Mouse (Mus musculus) embryonic facial prominence, embryonic 14.5 days (tissue): ENCODE results near the gene Ciz1. TPM values are rescaled to one million over a fixed set of nuclear protein-coding genes. Genes with fewer than 3 reads are reported as not detected.

ENCODE experiments used
- ATAC-seq: fragments of 200-750 bp; cut with Nextera tagmentation; 2 replicates; pipeline ENCODE4 v1.8.0; 2017; ENCODE audit warnings: low read depth, moderate number of reproducible peaks, moderate TSS enrichment
- DNase-seq: peaks from one replicate; pipeline ENCODE4 v3.0.0-alpha.2; 2015; ENCODE audit warnings: low spot score
- H3K27ac ChIP-seq: fragments of 300-500 bp; sonication (generic); replicated peaks from 2 replicates; pipeline ENCODE4 v1.5.1; 2014; ENCODE audit warnings: low read depth, mild to moderate bottlenecking, low read length, moderate library complexity
- H3K27me3 ChIP-seq: fragments of 300-500 bp; sonication (generic); replicated peaks from 2 replicates; pipeline ENCODE4 v1.6.1; 2014; ENCODE audit warnings: low read length; ENCODE audit not compliant: control insufficient read depth, insufficient read depth
- H3K36me3 ChIP-seq: fragments of 300-500 bp; sonication (generic); 2 replicates; pipeline ENCODE4 v1.6.1; 2014; ENCODE audit warnings: low read length, mixed read lengths; ENCODE audit not compliant: control insufficient read depth, insufficient read depth
- H3K4me1 ChIP-seq: fragments of 300-500 bp; sonication (generic); 2 replicates; pipeline ENCODE4 v1.6.1; 2014; ENCODE audit warnings: antibody characterized with exemption, low read length; ENCODE audit not compliant: control insufficient read depth, insufficient read depth
- H3K4me2 ChIP-seq: fragments of 300-500 bp; sonication (generic); 2 replicates; pipeline ENCODE4 v1.6.1; 2014; ENCODE audit warnings: low read depth, mild to moderate bottlenecking, low read length, moderate library complexity, mixed read lengths
- H3K4me3 ChIP-seq: fragments of 300-500 bp; sonication (generic); 2 replicates; pipeline ENCODE4 v1.5.1; 2014; ENCODE audit warnings: low read depth, mild to moderate bottlenecking, low read length
- H3K9ac ChIP-seq: fragments of 300-500 bp; sonication (generic); 2 replicates; pipeline ENCODE4 v1.6.1; 2014; ENCODE audit warnings: low read depth, mild to moderate bottlenecking, low read length, moderate library complexity, mixed read lengths
- H3K9me3 ChIP-seq: fragments of 300-500 bp; sonication (generic); 2 replicates; pipeline ENCODE4 v1.6.1; 2016; ENCODE audit warnings: low read length; ENCODE audit not compliant: control insufficient read depth
- WGBS: fragments of 180-500 bp; shearing (Covaris S2); extraction: QIAGEN DNeasy Blood & Tissue Kit; methylation state at CpG from one replicate; pipeline ENCODE4 v1.1.7; 2014; 5-methylcytosine and 5-hydroxymethylcytosine counted together
- polyA plus RNA-seq: library from polyadenylated mRNA; unstranded; fragments of >200 nt; fragmentation: Nextera tagmentation; extraction: Ambion mirVana; gene quantifications from 2 replicates; pipeline ENCODE4 v1.2.1, GENCODE M21; 2014

The Ciz1 gene
- polyA plus RNA-seq, 1 experiment from 2014 or later, result 48.0 TPM

DNA sequence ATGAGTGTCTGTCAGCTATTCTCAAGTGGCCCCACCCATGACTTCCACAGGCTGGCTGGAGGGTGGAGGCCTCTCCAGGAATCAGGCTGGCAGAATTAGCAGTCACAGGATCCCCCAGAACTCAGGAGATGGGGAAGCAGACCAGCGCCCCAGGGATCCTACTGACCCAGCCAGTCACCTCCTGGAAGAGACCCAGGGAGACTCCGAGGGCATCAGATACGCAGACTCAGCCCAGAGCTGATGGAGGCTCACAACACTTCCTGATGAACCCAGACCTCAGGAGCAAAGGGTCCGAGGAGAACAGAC is 10.5 kb upstream of the Ciz1 start:
- Histone ChIP-seq H3K9me3 (no peaks in the 10 kb centered on the region), H3K9ac (no peak overlapping the region), H3K4me2 (no peak overlapping the region), H3K27me3 (no peaks in the 10 kb centered on the region), H3K27ac (no peak overlapping the region), H3K4me3 (no peak overlapping the region), H3K4me1 (peaks cover 3% of the 10 kb centered on the region; the same call in 1 of the 2 replicates), H3K36me3 (peaks cover 46% of the 10 kb centered on the region)
- WGBS, result 86% methylated on average over 4 of the region's 4 CpGs
- ATAC-seq (no peak), DNase-seq (no peak)

DNA sequence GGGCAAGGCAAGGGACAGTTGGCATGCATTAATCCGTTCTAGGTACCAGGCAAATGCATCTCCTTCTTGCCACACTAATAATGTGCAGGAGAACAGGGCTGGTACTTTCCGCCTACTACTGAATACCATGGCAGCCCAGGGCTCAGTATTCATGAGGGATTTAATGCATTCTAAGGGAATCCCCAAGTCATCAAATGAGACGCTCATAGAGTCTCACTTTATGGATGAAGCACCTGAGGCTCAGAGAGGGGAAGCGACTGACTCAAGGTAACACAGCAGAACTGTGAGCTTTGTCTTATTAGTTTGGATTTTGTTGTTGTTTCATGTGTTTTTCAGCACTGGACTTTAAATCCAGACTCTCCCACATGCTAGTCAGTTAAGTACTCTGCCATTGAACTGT is 10.1 kb upstream of the Ciz1 start:
- Histone ChIP-seq H3K9ac (no peak overlapping the region), H3K9me3 (no peaks in the 10 kb centered on the region), H3K27me3 (no peaks in the 10 kb centered on the region), H3K4me2 (no peak overlapping the region), H3K4me1 (peaks cover 3% of the 10 kb centered on the region; the same call in 1 of the 2 replicates), H3K4me3 (no peak overlapping the region), H3K27ac (peak overlapping the region; percentile 24; the same call in 1 of the 2 replicates), H3K36me3 (peaks cover 42% of the 10 kb centered on the region)
- WGBS, result 84% methylated on average over 4 of the region's 4 CpGs
- DNase-seq (no peak), ATAC-seq (no peak)

DNA sequence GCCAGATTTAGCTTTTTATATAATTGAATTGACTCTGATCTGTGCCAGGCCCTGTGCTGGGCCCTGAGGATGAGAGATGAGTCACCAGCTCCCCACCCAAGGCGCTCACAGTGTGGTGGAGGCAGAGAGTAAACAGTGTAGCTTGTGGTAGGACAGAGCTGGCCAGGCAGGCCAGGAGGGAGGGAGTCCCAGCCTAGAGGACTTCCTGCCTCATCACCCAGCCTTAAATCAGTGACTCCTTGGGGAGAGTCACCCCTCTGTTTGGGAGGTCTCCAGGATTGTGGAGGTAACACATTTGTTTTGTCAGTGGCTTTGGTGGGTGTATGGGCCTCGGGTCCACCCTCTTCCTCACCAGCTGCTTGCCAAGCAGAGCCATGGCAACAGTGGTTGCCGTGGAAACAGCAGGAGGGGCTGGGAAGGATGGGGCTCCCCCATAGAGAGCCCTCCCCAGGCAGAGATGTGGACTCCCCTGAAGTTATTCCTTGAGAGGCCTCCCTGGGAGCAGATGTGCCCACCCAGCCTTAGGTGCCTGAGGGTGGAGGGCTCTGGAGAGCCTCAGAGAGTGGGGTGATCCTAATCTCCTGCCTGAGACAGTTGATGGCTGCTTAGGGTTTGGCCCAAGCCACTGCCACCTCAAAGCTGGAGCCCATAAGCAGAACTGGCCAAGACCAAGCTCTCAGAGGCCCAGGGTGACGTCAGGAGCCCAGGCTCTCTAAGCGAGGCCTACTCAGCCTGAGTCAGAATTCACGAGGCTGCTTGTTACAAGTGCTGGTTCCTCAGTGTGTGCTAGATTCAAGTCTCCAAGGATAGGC is 9.4 kb upstream of the Ciz1 start:
- H3K36me3 ChIP-seq, result peaks cover 38% of the 10 kb centered on the region
- no peak overlapping the region for H3K9ac ChIP-seq
- H3K27ac ChIP-seq, result peak overlapping the region; percentile 24
- DNase-seq (no peak), ATAC-seq (peak; percentile 69)
- WGBS, result 68% methylated on average over 6 of the region's 6 CpGs
- H3K4me2 ChIP-seq, result no peak overlapping the region
- H3K27me3 ChIP-seq, result no peaks in the 10 kb centered on the region
- peaks cover 3% of the 10 kb centered on the region; the same call in 1 of the 2 replicates for H3K4me1 ChIP-seq
- no peaks in the 10 kb centered on the region for H3K9me3 ChIP-seq
- no peak overlapping the region for H3K4me3 ChIP-seq

DNA sequence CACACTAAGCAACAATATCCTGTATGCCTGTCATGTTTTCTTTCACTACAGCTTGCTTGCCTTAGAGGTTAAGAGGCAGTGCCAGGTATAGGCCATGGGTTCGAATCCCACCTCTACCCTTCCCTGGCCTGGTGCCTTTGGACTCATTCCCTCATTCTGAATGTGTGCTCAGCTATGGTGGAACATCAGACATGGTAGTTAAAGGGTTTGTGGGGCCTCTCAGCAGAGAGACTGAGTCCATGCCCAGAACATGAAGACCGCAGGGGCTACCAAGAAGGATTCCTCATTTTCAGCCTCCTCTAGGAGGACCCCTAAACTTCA is 8.8 kb upstream of the Ciz1 start:
- H3K4me3 ChIP-seq, result no peak overlapping the region
- H3K4me1 ChIP-seq, result peaks cover 3% of the 10 kb centered on the region; the same call in 1 of the 2 replicates
- no peaks in the 10 kb centered on the region for H3K27me3 ChIP-seq
- H3K4me2 ChIP-seq, result no peak overlapping the region
- peaks cover 38% of the 10 kb centered on the region for H3K36me3 ChIP-seq
- DNase-seq, result no peak
- no peak overlapping the region for H3K9ac ChIP-seq
- 87% methylated on average over 2 of the region's 2 CpGs for WGBS
- no peak for ATAC-seq
- peak overlapping the region; percentile 24; the same call in 1 of the 2 replicates for H3K27ac ChIP-seq
- no peaks in the 10 kb centered on the region for H3K9me3 ChIP-seq

DNA sequence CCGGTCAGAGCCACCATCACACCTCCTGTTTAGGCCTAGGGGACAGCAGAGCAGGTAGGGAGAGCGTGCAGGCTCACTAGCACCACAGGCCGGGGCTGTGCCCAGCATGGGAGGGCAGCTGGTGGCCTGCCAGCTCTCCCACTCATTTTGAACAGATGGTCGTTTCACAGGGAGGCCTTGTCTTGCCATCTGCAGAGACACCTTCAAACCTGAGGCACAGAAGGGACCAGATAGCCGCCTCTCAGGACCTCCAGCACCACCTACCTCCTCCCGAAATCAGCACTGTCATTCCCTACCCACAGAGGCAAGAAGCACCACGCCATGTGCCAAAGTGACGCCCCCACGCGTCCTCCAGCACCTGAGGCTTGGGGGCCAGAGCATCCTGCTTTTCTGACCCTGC is 8.1 kb upstream of the Ciz1 start:
- peaks cover 39% of the 10 kb centered on the region for H3K36me3 ChIP-seq
- H3K4me2 ChIP-seq, result no peak overlapping the region; the same call in 1 of the 2 replicates
- H3K4me1 ChIP-seq, result peaks cover 3% of the 10 kb centered on the region; the same call in 1 of the 2 replicates
- ATAC-seq (no peak), DNase-seq (no peak)
- no peak overlapping the region for H3K9ac ChIP-seq
- H3K27me3 ChIP-seq, result no peaks in the 10 kb centered on the region
- WGBS, result 87% methylated on average over 10 of the region's 10 CpGs
- H3K27ac ChIP-seq, result no peak overlapping the region; the same call in 1 of the 2 replicates
- H3K9me3 ChIP-seq, result no peaks in the 10 kb centered on the region
- no peak overlapping the region for H3K4me3 ChIP-seq

DNA sequence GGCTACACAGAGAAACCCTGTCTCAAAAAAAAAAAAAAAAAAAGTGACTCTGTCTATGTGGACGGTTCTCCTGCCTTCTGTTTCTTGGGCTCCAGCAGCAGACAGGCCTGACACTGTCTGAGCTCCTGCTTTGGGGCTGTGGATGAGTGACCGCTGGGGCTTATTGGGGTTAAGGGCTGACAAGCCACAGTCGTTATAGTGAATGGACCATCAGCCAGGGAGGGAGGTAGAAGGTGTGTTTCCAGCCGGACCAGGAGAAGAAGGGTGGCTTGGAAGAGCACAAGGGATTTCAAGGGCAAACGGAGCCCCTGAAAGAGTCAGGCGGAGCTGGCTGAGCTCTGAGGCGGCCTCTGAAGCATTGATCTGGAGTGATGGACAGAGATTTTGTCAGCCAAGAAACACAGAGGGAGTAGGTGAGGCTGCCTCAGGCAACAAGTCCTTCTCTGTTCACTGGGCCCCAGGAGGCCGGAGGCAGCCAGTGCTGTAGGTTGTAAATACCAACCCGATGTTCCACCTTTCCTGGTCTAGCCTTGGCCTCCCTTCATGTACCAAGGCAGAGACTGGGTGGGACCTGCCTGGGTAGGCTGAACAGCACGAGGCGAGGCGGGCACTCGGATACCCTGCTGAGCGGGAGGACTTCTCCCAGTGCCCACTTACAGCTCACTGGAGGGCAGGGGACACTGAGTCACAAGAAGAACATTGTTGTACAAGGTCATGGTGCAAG is 7.4 kb upstream of the Ciz1 start:
- DNase-seq, result no peak
- Histone ChIP-seq H3K27me3 (no peaks in the 10 kb centered on the region), H3K9me3 (no peaks in the 10 kb centered on the region), H3K9ac (no peak overlapping the region), H3K4me1 (peaks cover 5% of the 10 kb centered on the region), H3K27ac (no peak overlapping the region), H3K4me3 (no peak overlapping the region), H3K36me3 (peaks cover 32% of the 10 kb centered on the region), H3K4me2 (no peak overlapping the region)
- WGBS, result 66% methylated on average over 14 of the region's 14 CpGs
- no peak for ATAC-seq

DNA sequence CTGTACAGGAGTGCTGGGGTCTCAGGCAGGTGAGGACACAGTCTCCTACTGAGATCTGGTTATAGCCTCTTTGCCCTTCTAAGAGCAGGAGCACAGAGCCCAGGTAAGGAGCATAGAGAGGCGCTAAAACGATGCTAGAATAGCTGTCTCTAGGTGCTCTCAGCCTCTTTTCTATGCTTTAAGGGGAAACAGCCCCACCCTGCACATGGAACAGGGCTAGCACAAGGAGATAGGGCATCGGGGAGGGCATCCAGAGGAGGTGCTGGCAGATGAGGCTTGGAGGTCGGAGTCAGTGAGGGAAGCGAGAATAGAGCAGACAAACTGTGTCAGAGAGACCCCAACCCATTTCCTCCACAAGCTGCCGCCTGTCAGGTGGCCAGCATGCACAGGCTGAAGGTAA is 5.1 kb upstream of the Ciz1 start:
- no peaks in the 10 kb centered on the region for H3K9me3 ChIP-seq
- DNase-seq (no peak), ATAC-seq (no peak)
- H3K4me1 ChIP-seq, result peaks cover 19% of the 10 kb centered on the region
- WGBS, result 76% methylated on average over 6 of the region's 6 CpGs
- H3K4me2 ChIP-seq, result no peak overlapping the region
- H3K27ac ChIP-seq, result no peak overlapping the region
- no peak overlapping the region for H3K9ac ChIP-seq
- H3K36me3 ChIP-seq, result peaks cover 21% of the 10 kb centered on the region
- no peak overlapping the region for H3K4me3 ChIP-seq
- no peaks in the 10 kb centered on the region for H3K27me3 ChIP-seq

DNA sequence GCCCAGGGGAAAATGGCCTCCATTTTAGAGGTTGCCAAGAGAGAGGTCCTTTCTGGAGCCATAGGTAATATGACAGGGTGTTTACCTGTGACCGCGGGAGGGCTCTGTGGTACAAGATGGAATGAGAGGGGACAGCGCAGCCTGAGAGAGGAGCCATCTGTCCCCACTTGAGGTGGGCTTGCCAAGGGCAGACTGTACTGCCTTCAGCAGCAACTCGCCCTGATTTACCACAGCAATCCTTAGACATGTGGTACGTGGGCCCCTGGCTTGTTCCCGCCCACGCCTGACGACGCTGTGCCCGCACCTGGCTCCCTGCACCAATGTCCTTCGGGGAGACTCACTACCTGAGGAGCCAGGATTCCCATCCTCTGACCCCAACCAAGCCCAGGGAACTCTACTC is 3.8 kb upstream of the Ciz1 start:
- Histone ChIP-seq H3K36me3 (peaks cover 19% of the 10 kb centered on the region), H3K4me1 (peaks cover 17% of the 10 kb centered on the region)

More for the DNA sequence above, 3.8 kb upstream of the Ciz1 start:
- ATAC-seq (no peak), DNase-seq (no peak)
- no peak overlapping the region for H3K4me2 ChIP-seq
- H3K27me3 ChIP-seq, result no peaks in the 10 kb centered on the region
- 81% methylated on average over 10 of the region's 11 CpGs for WGBS
- H3K9me3 ChIP-seq, result no peaks in the 10 kb centered on the region
- no peak overlapping the region for H3K4me3 ChIP-seq
- no peak overlapping the region; the same call in 1 of the 2 replicates for H3K9ac ChIP-seq
- H3K27ac ChIP-seq, result no peak overlapping the region
